Mouse (Mus musculus) midbrain, embryonic 16.5 days (tissue): ENCODE measurements at regions not wholly inside any gene's neighbourhood (a gene's known extent, or its start where the extent isn't known, plus 50 kb on each side); places are given as distances from the start of the nearest gene placed in this dataset.

Experiments used
- ATAC-seq: fragments of 200-750 bp; cut with Nextera tagmentation; 2 replicates; pipeline ENCODE4 v1.8.0; 2017; ENCODE audit warnings: moderate TSS enrichment
- H3K27ac ChIP-seq: fragments of 300-500 bp; sonication (generic); 2 replicates; pipeline ENCODE4 v1.5.1; 2014; ENCODE audit warnings: mild to moderate bottlenecking, low read length, mixed read lengths
- H3K27me3 ChIP-seq: fragments of 300-500 bp; sonication (generic); 2 replicates; pipeline ENCODE4 v1.6.1; 2014; ENCODE audit warnings: low read depth, low read length, mixed read lengths; ENCODE audit not compliant: control insufficient read depth, insufficient read depth
- H3K36me3 ChIP-seq: fragments of 300-500 bp; sonication (generic); 2 replicates; pipeline ENCODE4 v1.6.1; 2014; ENCODE audit warnings: mild to moderate bottlenecking, low read length, moderate library complexity, mixed read lengths; ENCODE audit not compliant: control insufficient read depth, insufficient read depth
- H3K4me1 ChIP-seq: fragments of 300-500 bp; sonication (generic); 2 replicates; pipeline ENCODE4 v1.6.1; 2014; ENCODE audit warnings: mild to moderate bottlenecking, low read length, mixed read lengths; ENCODE audit not compliant: control insufficient read depth, insufficient read depth
- H3K4me2 ChIP-seq: fragments of 300-500 bp; sonication (generic); 2 replicates; pipeline ENCODE4 v1.6.1; 2014; ENCODE audit warnings: mild to moderate bottlenecking, low read length, mixed read lengths
- H3K4me3 ChIP-seq: fragments of 300-500 bp; sonication (generic); 2 replicates; pipeline ENCODE4 v1.5.1; 2014; ENCODE audit warnings: low read depth, mild to moderate bottlenecking, low read length, moderate library complexity, mixed read lengths
- H3K9ac ChIP-seq: fragments of 300-500 bp; sonication (generic); 2 replicates; pipeline ENCODE4 v1.6.1; 2014; ENCODE audit warnings: low read depth, low read length, mixed read lengths
- H3K9me3 ChIP-seq: fragments of 300-500 bp; sonication (generic); replicated peaks from 2 replicates; pipeline ENCODE4 v1.6.1; 2014; ENCODE audit warnings: mild to moderate bottlenecking, low read length, mixed read lengths; ENCODE audit not compliant: control insufficient read depth, poor library complexity, severe bottlenecking
- WGBS: fragments of 180-500 bp; shearing (Covaris S2); extraction: QIAGEN DNeasy Blood & Tissue Kit; methylation state at CpG from one replicate; pipeline ENCODE4 v1.1.7; 2014; 5-methylcytosine and 5-hydroxymethylcytosine counted together

DNA sequence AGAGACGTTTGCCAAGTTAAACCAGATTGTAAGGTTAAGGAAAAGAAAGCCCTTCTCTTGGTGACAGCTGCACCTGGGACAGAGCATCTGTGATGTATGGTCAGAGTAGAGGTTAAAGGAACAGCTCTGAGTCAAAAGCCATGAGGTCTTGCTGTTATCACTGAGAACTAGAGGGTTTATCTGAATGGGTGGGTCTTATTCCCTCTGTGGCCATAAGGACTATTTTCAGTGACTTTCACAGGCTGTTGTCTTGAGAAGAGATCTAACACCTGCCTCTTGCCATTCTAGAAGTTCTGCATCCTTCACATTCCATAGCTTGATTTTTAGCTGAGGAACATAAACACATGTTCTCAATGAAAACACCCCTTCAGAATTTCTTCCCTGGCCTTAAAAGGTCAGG lies 276.5 kb downstream of the Arl4a start:
- no peak for ATAC-seq
- Histone ChIP-seq H3K27ac (no peak overlapping the region), H3K4me2 (no peak overlapping the region), H3K9me3 (no peaks in the 10 kb centered on the region), H3K27me3 (no peaks in the 10 kb centered on the region), H3K4me3 (no peak overlapping the region), H3K36me3 (no peaks in the 10 kb centered on the region), H3K4me1 (no peaks in the 10 kb centered on the region), H3K9ac (no peak overlapping the region)
- 68% methylated on average over 1 of the region's 1 CpGs for WGBS

GRCm38 (mm10) chr12:39757975-39758374 lies 279.9 kb downstream of the Arl4a start:
- no peaks in the 10 kb centered on the region for H3K9me3 ChIP-seq
- no peak overlapping the region for H3K9ac ChIP-seq
- no peaks in the 10 kb centered on the region for H3K4me1 ChIP-seq
- H3K27ac ChIP-seq = no peak overlapping the region
- H3K4me3 ChIP-seq = no peak overlapping the region
- H3K4me2 ChIP-seq = no peak overlapping the region
- no peaks in the 10 kb centered on the region for H3K36me3 ChIP-seq
- no peaks in the 10 kb centered on the region for H3K27me3 ChIP-seq
- no peak for ATAC-seq

- H3K9me3 ChIP-seq = no peaks in the 10 kb centered on the region
- no peak overlapping the region for H3K27ac ChIP-seq
- H3K36me3 ChIP-seq = no peaks in the 10 kb centered on the region
- no peak overlapping the region for H3K4me2 ChIP-seq
- H3K27me3 ChIP-seq = no peaks in the 10 kb centered on the region
- WGBS = 92% methylated on average over 5 of the region's 5 CpGs
- H3K4me3 ChIP-seq = no peak overlapping the region
- ATAC-seq = no peak
- no peak overlapping the region for H3K9ac ChIP-seq
- no peaks in the 10 kb centered on the region for H3K4me1 ChIP-seq
These were observed 286.0 kb downstream of the Arl4a start for GRCm38 (mm10) chr12:39751850-39752249.

DNA sequence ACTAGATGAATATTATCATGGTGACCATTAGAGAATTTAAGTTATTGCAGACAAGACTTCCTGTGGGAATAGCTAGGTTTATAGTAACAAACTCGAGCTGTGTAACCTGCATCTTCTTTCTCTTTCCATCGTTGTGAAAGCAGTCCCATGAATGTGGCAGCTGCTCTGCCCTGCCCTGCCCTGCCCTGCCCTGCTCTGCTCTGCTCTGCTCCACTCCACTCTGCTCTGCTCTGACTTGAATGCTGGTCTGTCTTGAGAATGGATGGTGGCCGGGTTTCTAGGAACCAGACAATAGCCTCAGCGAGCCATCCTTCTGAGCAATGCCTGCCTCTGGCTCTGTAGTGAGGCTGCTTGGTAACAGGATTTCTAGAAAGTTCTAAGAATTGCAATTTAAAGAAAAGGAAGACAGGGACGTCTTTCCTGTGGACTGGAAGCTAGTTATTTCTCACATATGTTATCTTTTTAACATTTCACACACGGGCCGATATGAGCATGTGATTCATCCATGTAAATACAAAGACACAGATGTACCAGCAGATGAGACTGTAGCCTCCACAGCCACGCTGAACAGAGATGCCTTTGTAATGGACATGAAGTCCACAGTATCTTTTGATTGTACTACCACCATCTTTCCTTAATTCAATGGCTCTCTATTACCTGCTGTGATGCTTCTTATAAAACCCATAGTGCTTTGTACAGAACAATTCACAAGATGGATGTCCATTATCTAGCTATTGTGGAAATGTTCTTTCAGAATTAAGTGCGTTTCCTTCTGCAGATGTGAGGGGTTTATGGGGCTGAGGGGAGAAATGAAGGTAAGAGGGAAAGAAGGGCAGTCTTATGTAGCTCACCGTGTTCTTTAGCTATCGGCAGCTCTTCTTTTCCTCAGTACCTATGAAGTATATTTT lies 295.4 kb downstream of the Arl4a start:
- peak overlapping the region; percentile 46; the same call in 1 of the 2 replicates for H3K27ac ChIP-seq
- H3K4me2 ChIP-seq = no peak overlapping the region
- 29% methylated on average over 11 of the region's 11 CpGs for WGBS
- H3K27me3 ChIP-seq = no peaks in the 10 kb centered on the region
- no peaks in the 10 kb centered on the region for H3K36me3 ChIP-seq
- no peak overlapping the region for H3K4me3 ChIP-seq
- no peak overlapping the region for H3K9ac ChIP-seq
- peak; percentile 56 for ATAC-seq
- H3K9me3 ChIP-seq = no peaks in the 10 kb centered on the region
- H3K4me1 ChIP-seq = no peaks in the 10 kb centered on the region

DNA sequence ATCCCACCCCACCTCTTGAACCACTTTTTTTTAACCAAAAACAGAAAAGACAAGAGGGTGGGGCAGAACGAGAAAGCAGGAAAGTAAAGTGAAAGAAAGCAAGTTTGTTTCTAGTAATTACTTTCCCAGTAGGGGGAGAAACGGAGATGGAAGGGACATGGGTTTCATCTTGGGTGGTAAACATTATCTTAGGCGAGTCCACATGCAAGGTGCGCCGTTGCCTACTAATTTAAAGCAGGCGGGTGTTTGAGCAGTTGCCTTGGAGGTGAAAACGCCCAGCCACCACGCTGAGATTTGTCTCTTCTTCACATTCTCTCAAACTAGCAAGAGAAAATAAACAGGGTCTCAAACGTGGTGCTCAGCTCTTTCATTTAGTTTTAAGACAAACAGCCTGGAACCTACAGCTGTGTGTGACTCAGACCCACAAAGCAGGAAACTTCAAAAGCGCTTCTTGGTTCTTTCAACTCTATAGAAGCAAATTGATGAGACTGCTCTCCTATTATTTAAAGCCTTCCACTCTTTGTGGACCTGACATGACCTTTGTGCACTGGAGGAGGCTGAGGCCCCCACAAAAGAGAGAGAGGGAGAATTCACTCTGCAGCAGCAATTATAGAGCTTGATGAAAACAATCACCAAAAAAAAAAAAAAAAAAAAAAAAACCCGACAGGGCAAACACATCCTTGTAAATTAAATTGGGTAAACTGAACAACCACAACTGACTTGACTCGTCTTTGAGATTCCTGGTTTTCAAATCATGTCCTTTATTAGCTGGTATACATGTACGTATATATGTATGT lies 296.6 kb downstream of the Arl4a start:
- Histone ChIP-seq H3K27ac (no peak overlapping the region), H3K4me2 (no peak overlapping the region), H3K27me3 (no peaks in the 10 kb centered on the region), H3K4me1 (peaks cover 3% of the 10 kb centered on the region), H3K4me3 (no peak overlapping the region), H3K9ac (no peak overlapping the region), H3K9me3 (no peaks in the 10 kb centered on the region), H3K36me3 (no peaks in the 10 kb centered on the region)
- 11% methylated on average over 13 of the region's 13 CpGs for WGBS
- ATAC-seq = no peak

- H3K4me3 ChIP-seq = no peak overlapping the region
- no peaks in the 10 kb centered on the region for H3K9me3 ChIP-seq
- WGBS = 88% methylated on average over 3 of the region's 3 CpGs
- no peak for ATAC-seq
- H3K27me3 ChIP-seq = no peaks in the 10 kb centered on the region
- no peaks in the 10 kb centered on the region for H3K36me3 ChIP-seq
- no peak overlapping the region for H3K4me2 ChIP-seq
- no peak overlapping the region for H3K27ac ChIP-seq
- H3K4me1 ChIP-seq = peaks cover 9% of the 10 kb centered on the region
- no peak overlapping the region for H3K9ac ChIP-seq
These were observed 300.9 kb downstream of the Arl4a start for GRCm38 (mm10) chr12:39736966-39737365.

DNA sequence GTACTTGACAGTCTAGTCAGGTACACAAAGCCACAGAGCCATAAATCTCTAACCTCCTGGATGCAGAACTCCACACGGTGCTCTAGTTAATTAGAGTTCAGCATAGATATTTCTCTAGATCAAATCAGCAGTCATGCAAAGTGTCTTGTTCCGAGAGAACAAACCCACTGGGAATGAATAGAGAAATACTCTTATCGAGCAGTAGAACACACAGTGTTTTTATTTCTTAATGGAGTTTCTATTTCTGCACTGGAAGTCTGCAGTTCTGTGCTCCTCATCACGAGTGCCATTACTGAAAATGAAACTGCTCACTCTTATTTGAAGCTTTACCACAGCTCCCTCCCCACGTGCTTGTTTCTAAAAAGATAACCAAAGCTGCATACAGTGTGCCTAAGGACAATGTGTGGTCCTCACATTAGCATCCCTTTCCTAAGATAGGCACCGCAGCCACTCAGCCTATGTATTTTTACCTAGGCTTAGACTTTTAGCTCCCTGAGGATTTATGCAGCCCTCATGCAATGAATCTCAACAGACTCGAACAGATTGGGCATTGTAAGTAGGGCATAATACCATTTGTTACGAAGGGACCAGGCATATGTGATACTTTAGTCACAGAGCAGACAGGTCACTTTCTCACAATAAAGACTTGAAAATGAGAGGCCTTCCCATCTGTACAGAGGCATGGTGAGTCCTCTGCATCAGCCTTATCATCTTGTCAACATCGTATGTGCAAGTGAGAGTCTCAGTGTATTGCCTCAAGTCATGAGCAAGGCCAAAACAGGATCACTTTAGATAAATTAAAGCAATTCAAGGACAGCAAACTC lies 301.5 kb downstream of the Arl4a start:
- Histone ChIP-seq H3K4me2 (peak overlapping the region; percentile 7; the same call in 1 of the 2 replicates), H3K27ac (peak overlapping the region; percentile 40), H3K4me3 (no peak overlapping the region), H3K27me3 (no peaks in the 10 kb centered on the region), H3K36me3 (no peaks in the 10 kb centered on the region), H3K4me1 (peaks cover 9% of the 10 kb centered on the region), H3K9ac (no peak overlapping the region), H3K9me3 (no peaks in the 10 kb centered on the region)
- peak; percentile 72 for ATAC-seq
- WGBS = 21% methylated on average over 9 of the region's 9 CpGs

- no peaks in the 10 kb centered on the region for H3K36me3 ChIP-seq
- ATAC-seq = no peak
- H3K9me3 ChIP-seq = no peaks in the 10 kb centered on the region
- WGBS = 41% methylated on average over 2 of the region's 2 CpGs
- H3K4me1 ChIP-seq = peaks cover 9% of the 10 kb centered on the region
- no peaks in the 10 kb centered on the region for H3K27me3 ChIP-seq
- no peak overlapping the region for H3K4me3 ChIP-seq
- H3K4me2 ChIP-seq = no peak overlapping the region
- no peak overlapping the region for H3K9ac ChIP-seq
- no peak overlapping the region for H3K27ac ChIP-seq
These were observed 303.6 kb downstream of the Arl4a start for GRCm38 (mm10) chr12:39734176-39734575.
